Mouse (Mus musculus): ENCODE measurements at regions not wholly inside any gene's neighbourhood (a gene's known extent, or its start where the extent isn't known, plus 50 kb on each side); places are given as distances from the start of the nearest gene placed in this dataset.

- no peak for DNase-seq (ENCODE audit: low read depth)
These were observed 79.1 kb downstream of the Sema4f start for GRCm38 (mm10) chr6:82860485-82860884.

- no peak for DNase-seq (ENCODE audit: low read depth)
These were observed 82.0 kb upstream of the Hk2 start for GRCm38 (mm10) chr6:82856218-82856617.

- no peak for DNase-seq (ENCODE audit: low read depth)
These were observed 81.1 kb upstream of the Hk2 start for GRCm38 (mm10) chr6:82855401-82855800.

GRCm38 (mm10) chr6:82854780-82855179, 80.5 kb upstream of the Hk2 start:
- DNase-seq (ENCODE audit: low read depth): no peak

GRCm38 (mm10) chr6:82854338-82854737, 80.1 kb upstream of the Hk2 start:
- DNase-seq (ENCODE audit: low read depth): no peak

GRCm38 (mm10) chr6:82853076-82853475, 78.8 kb upstream of the Hk2 start:
- DNase-seq (ENCODE audit: low read depth): no peak

GRCm38 (mm10) chr6:82850556-82850955, 76.3 kb upstream of the Hk2 start:
- no peak for DNase-seq (ENCODE audit: low read depth)

GRCm38 (mm10) chr6:82847598-82847997, 73.3 kb upstream of the Hk2 start:
- no peak for DNase-seq (ENCODE audit: low read depth)

- no peak for DNase-seq (ENCODE audit: low read depth)
These were observed 72.4 kb upstream of the Hk2 start for GRCm38 (mm10) chr6:82846587-82847150.

- DNase-seq (ENCODE audit: low read depth): no peak
These were observed 70.2 kb upstream of the Hk2 start for GRCm38 (mm10) chr6:82844432-82844831.

GRCm38 (mm10) chr6:82843881-82844280, 69.6 kb upstream of the Hk2 start:
- no peak for DNase-seq (ENCODE audit: low read depth)

- DNase-seq (ENCODE audit: low read depth): no peak
These were observed 63.0 kb upstream of the Hk2 start for GRCm38 (mm10) chr6:82837246-82837645.

GRCm38 (mm10) chr6:82835222-82836064, 61.2 kb upstream of the Hk2 start:
- DNase-seq (ENCODE audit: low read depth): no peak

GRCm38 (mm10) chr6:82833867-82834266, 59.6 kb upstream of the Hk2 start:
- peak; percentile 66 for DNase-seq (ENCODE audit: low read depth)

- peak; percentile 47 for DNase-seq (ENCODE audit: low read depth)
These were observed 57.0 kb upstream of the Hk2 start for GRCm38 (mm10) chr6:82831211-82831610.

- DNase-seq (ENCODE audit: low read depth): no peak
These were observed 50.4 kb upstream of the Hk2 start for GRCm38 (mm10) chr6:82824684-82825083.

GRCm38 (mm10) chr6:82824240-82824639, 50.0 kb upstream of the Hk2 start:
- no peak for DNase-seq (ENCODE audit: low read depth)

Measured in gonadal fat pad, adult 2 months (tissue).